Mouse (Mus musculus) spleen, adult 2 months (tissue): ENCODE data around the gene Nif3l1.

ENCODE experiments used
- CTCF ChIP-seq: fragments of 200-500 bp; IDR thresholded peaks from 2 replicates; pipeline ENCODE4 v1.5.1; 2011; ENCODE audit warnings: mild to moderate bottlenecking, inconsistent platforms; ENCODE audit not compliant: insufficient read depth, insufficient read length, insufficient replicate concordance; ENCODE audit errors: extremely low read depth
- POLR2A ChIP-seq: fragments of 200-500 bp; IDR thresholded peaks from 2 replicates; pipeline ENCODE4 v1.6.1; 2011; ENCODE audit warnings: low read depth, low read length, inconsistent platforms

- TF ChIP-seq CTCF, result no peak
- no peak for TF ChIP-seq POLR2A
Measured at GRCm38 (mm10) chr1:58410198-58410588, 34.8 kb upstream of the Nif3l1 start.
